Mouse (Mus musculus) lung, embryonic 15.5 days (tissue): ENCODE measurements around the gene Hipk2. TPM values are rescaled to one million over a fixed set of nuclear protein-coding genes. Genes with fewer than 3 reads are reported as not detected.

ENCODE experiments used
- ATAC-seq: fragments of 200-750 bp; cut with Nextera tagmentation; 2 replicates; pipeline ENCODE4 v1.8.0; 2017; ENCODE audit warnings: moderate number of reproducible peaks, borderline replicate concordance; ENCODE audit not compliant: low FRiP score, low TSS enrichment; ENCODE audit errors: extremely low read depth
- H3K27ac ChIP-seq: fragments of 300-500 bp; sonication (generic); 2 replicates; pipeline ENCODE4 v1.5.1; 2015; ENCODE audit warnings: moderate library complexity, mild to moderate bottlenecking, inconsistent platforms
- H3K27me3 ChIP-seq: fragments of 300-500 bp; sonication (generic); 2 replicates; pipeline ENCODE4 v1.6.1; 2015; ENCODE audit warnings: inconsistent platforms
- H3K36me3 ChIP-seq: fragments of 300-500 bp; sonication (generic); 2 replicates; pipeline ENCODE4 v1.6.1; 2015; ENCODE audit warnings: inconsistent platforms
- H3K4me1 ChIP-seq: fragments of 300-500 bp; sonication (generic); 2 replicates; pipeline ENCODE4 v1.6.1; 2015; ENCODE audit warnings: inconsistent platforms
- H3K4me2 ChIP-seq: fragments of 300-500 bp; sonication (generic); 2 replicates; pipeline ENCODE4 v1.6.1; 2015; ENCODE audit warnings: inconsistent platforms, mild to moderate bottlenecking, moderate library complexity
- H3K4me3 ChIP-seq: fragments of 300-500 bp; sonication (generic); 2 replicates; pipeline ENCODE4 v1.5.1; 2015; ENCODE audit warnings: mild to moderate bottlenecking, inconsistent platforms
- H3K9ac ChIP-seq: fragments of 300-500 bp; sonication (generic); 2 replicates; pipeline ENCODE4 v1.6.1; 2015; ENCODE audit warnings: inconsistent platforms
- H3K9me3 ChIP-seq: fragments of 300-500 bp; sonication (generic); 2 replicates; pipeline ENCODE4 v1.6.1; 2016; ENCODE audit warnings: inconsistent platforms
- WGBS: fragments of 180-500 bp; shearing (Covaris S2); methylation state at CpG from one replicate; pipeline ENCODE4 v1.1.7; 2015; 5-methylcytosine and 5-hydroxymethylcytosine counted together
- polyA plus RNA-seq: library from polyadenylated mRNA; unstranded; fragments of >200 nt; fragmentation: Nextera tagmentation; extraction: Ambion mirVana; gene quantifications from 2 replicates; pipeline ENCODE4 v1.2.1, GENCODE M21; 2015

The Hipk2 gene
- polyA plus RNA-seq, 1 experiment from 2014 or later = 21.8 TPM

GRCm38 (mm10) chr6:38900479-38901126 is 24.6 kb upstream of the Hipk2 start:
- no peak overlapping the region for H3K27ac ChIP-seq
- no peaks in the 10 kb centered on the region for H3K27me3 ChIP-seq
- H3K9ac ChIP-seq = no peak overlapping the region
- H3K4me2 ChIP-seq = no peak overlapping the region
- ATAC-seq = no peak
- no peaks in the 10 kb centered on the region for H3K9me3 ChIP-seq
- H3K4me3 ChIP-seq = no peak overlapping the region
- H3K4me1 ChIP-seq = peaks cover 10% of the 10 kb centered on the region; the same call in 1 of the 2 replicates
- H3K36me3 ChIP-seq = no peaks in the 10 kb centered on the region
- WGBS = 82% methylated on average over 4 of the region's 4 CpGs

- Histone ChIP-seq H3K27me3 (no peaks in the 10 kb centered on the region), H3K27ac (no peak overlapping the region), H3K4me2 (no peak overlapping the region), H3K36me3 (no peaks in the 10 kb centered on the region), H3K4me3 (no peak overlapping the region), H3K9me3 (no peaks in the 10 kb centered on the region), H3K9ac (no peak overlapping the region), H3K4me1 (peaks cover 10% of the 10 kb centered on the region; the same call in 1 of the 2 replicates)
- 76% methylated on average over 4 of the region's 4 CpGs for WGBS
- ATAC-seq = no peak; the same call in 1 of the 2 replicates
Measured at GRCm38 (mm10) chr6:38900073-38900472, 24.1 kb upstream of the Hipk2 start.

- 41% methylated on average over 3 of the region's 3 CpGs for WGBS
- Histone ChIP-seq H3K9ac (no peak overlapping the region), H3K27me3 (no peaks in the 10 kb centered on the region), H3K27ac (no peak overlapping the region), H3K4me3 (no peak overlapping the region), H3K4me1 (peaks cover 10% of the 10 kb centered on the region; the same call in 1 of the 2 replicates), H3K4me2 (no peak overlapping the region), H3K9me3 (no peaks in the 10 kb centered on the region), H3K36me3 (no peaks in the 10 kb centered on the region)
- ATAC-seq = no peak
Measured at GRCm38 (mm10) chr6:38893615-38894014, 17.6 kb upstream of the Hipk2 start.

- Histone ChIP-seq H3K36me3 (no peaks in the 10 kb centered on the region), H3K9ac (no peak overlapping the region), H3K27me3 (no peaks in the 10 kb centered on the region), H3K4me3 (no peak overlapping the region), H3K9me3 (no peaks in the 10 kb centered on the region), H3K27ac (no peak overlapping the region), H3K4me2 (no peak overlapping the region), H3K4me1 (peaks cover 5% of the 10 kb centered on the region; the same call in 1 of the 2 replicates)
- 49% methylated on average over 2 of the region's 2 CpGs for WGBS
- ATAC-seq = no peak
Measured at GRCm38 (mm10) chr6:38892017-38892416, 16.1 kb upstream of the Hipk2 start.

GRCm38 (mm10) chr6:38889156-38889555 is 13.2 kb upstream of the Hipk2 start:
- H3K9ac ChIP-seq = no peak overlapping the region
- H3K36me3 ChIP-seq = no peaks in the 10 kb centered on the region
- H3K4me1 ChIP-seq = peaks cover 5% of the 10 kb centered on the region; the same call in 1 of the 2 replicates
- no peak overlapping the region for H3K4me3 ChIP-seq
- 69% methylated on average over 6 of the region's 6 CpGs for whole genome bisulfite sequencing
- no peak overlapping the region for H3K4me2 ChIP-seq
- no peaks in the 10 kb centered on the region for H3K9me3 ChIP-seq
- ATAC-seq = no peak
- H3K27me3 ChIP-seq = no peaks in the 10 kb centered on the region
- H3K27ac ChIP-seq = no peak overlapping the region

- Histone ChIP-seq H3K36me3 (no peaks in the 10 kb centered on the region), H3K4me1 (peaks cover 14% of the 10 kb centered on the region), H3K9me3 (no peaks in the 10 kb centered on the region), H3K4me2 (no peak overlapping the region), H3K9ac (no peak overlapping the region), H3K27me3 (0 out of 2 replicates have a peak, but pooled peaks cover 3% of the 10 kb centered on the region), H3K4me3 (no peak overlapping the region), H3K27ac (no peak overlapping the region)
- no peak for ATAC-seq
- 74% methylated on average over 4 of the region's 4 CpGs for WGBS
Measured at GRCm38 (mm10) chr6:38887436-38887835, 11.5 kb upstream of the Hipk2 start.

- Histone ChIP-seq H3K4me2 (no peak overlapping the region), H3K9ac (no peak overlapping the region), H3K4me3 (no peak overlapping the region), H3K9me3 (no peaks in the 10 kb centered on the region), H3K27ac (no peak overlapping the region), H3K27me3 (0 out of 2 replicates have a peak, but pooled peaks cover 3% of the 10 kb centered on the region), H3K4me1 (peaks cover 14% of the 10 kb centered on the region), H3K36me3 (no peaks in the 10 kb centered on the region)
- ATAC-seq = no peak
- 27% methylated on average over 1 of the region's 1 CpGs for WGBS
Measured at GRCm38 (mm10) chr6:38885132-38885531, 9.2 kb upstream of the Hipk2 start.

- Histone ChIP-seq H3K4me1 (peaks cover 14% of the 10 kb centered on the region), H3K27ac (peak overlapping the region; percentile 41; the same call in 1 of the 2 replicates), H3K4me2 (no peak overlapping the region), H3K4me3 (no peak overlapping the region), H3K36me3 (no peaks in the 10 kb centered on the region), H3K9ac (no peak overlapping the region), H3K27me3 (0 out of 2 replicates have a peak, but pooled peaks cover 3% of the 10 kb centered on the region), H3K9me3 (no peaks in the 10 kb centered on the region)
- WGBS = 37% methylated on average over 3 of the region's 3 CpGs
- ATAC-seq = no peak
Measured at GRCm38 (mm10) chr6:38884482-38884881, 8.5 kb upstream of the Hipk2 start.

- 32% methylated on average over 6 of the region's 6 CpGs for WGBS
- no peak overlapping the region for H3K4me3 ChIP-seq
- H3K9ac ChIP-seq = no peak overlapping the region
- H3K4me2 ChIP-seq = no peak overlapping the region
- ATAC-seq = no peak
- no peaks in the 10 kb centered on the region for H3K9me3 ChIP-seq
- peaks cover 14% of the 10 kb centered on the region for H3K4me1 ChIP-seq
- no peak overlapping the region for H3K27ac ChIP-seq
- no peaks in the 10 kb centered on the region for H3K36me3 ChIP-seq
- 0 out of 2 replicates have a peak, but pooled peaks cover 3% of the 10 kb centered on the region for H3K27me3 ChIP-seq
Measured at GRCm38 (mm10) chr6:38882728-38883171, 6.8 kb upstream of the Hipk2 start.

GRCm38 (mm10) chr6:38881975-38882374 is 6.0 kb upstream of the Hipk2 start:
- no peak for ATAC-seq
- no peak overlapping the region for H3K27ac ChIP-seq
- H3K4me3 ChIP-seq = no peak overlapping the region
- H3K27me3 ChIP-seq = 0 out of 2 replicates have a peak, but pooled peaks cover 3% of the 10 kb centered on the region
- peaks cover 18% of the 10 kb centered on the region for H3K4me1 ChIP-seq
- H3K9ac ChIP-seq = no peak overlapping the region
- H3K36me3 ChIP-seq = no peaks in the 10 kb centered on the region
- H3K4me2 ChIP-seq = no peak overlapping the region
- H3K9me3 ChIP-seq = no peaks in the 10 kb centered on the region
- WGBS = 59% methylated on average over 6 of the region's 6 CpGs

- H3K27ac ChIP-seq = no peak overlapping the region
Measured at GRCm38 (mm10) chr6:38881468-38881867, 5.5 kb upstream of the Hipk2 start.

GRCm38 (mm10) chr6:38877674-38878073 is 1.7 kb upstream of the Hipk2 start:
- Histone ChIP-seq H3K4me1 (peaks cover 17% of the 10 kb centered on the region), H3K4me3 (no peak overlapping the region), H3K9ac (no peak overlapping the region), H3K36me3 (no peaks in the 10 kb centered on the region), H3K4me2 (no peak overlapping the region), H3K27ac (no peak overlapping the region), H3K27me3 (no peaks in the 10 kb centered on the region), H3K9me3 (no peaks in the 10 kb centered on the region)
- WGBS = 91% methylated on average over 2 of the region's 2 CpGs
- no peak for ATAC-seq

More at GRCm38 (mm10) chr6:38881468-38881867, 5.5 kb upstream of the Hipk2 start:
- H3K4me3 ChIP-seq = no peak overlapping the region
- no peaks in the 10 kb centered on the region for H3K9me3 ChIP-seq
- ATAC-seq = no peak
- H3K4me2 ChIP-seq = no peak overlapping the region
- H3K36me3 ChIP-seq = no peaks in the 10 kb centered on the region
- no peak overlapping the region for H3K9ac ChIP-seq
- 0 out of 2 replicates have a peak, but pooled peaks cover 3% of the 10 kb centered on the region for H3K27me3 ChIP-seq
- 65% methylated on average over 2 of the region's 2 CpGs for WGBS
- peaks cover 18% of the 10 kb centered on the region for H3K4me1 ChIP-seq
